Comparison of ENCODE assay signal across 19 mouse cellular contexts in the genomic region with DNA sequence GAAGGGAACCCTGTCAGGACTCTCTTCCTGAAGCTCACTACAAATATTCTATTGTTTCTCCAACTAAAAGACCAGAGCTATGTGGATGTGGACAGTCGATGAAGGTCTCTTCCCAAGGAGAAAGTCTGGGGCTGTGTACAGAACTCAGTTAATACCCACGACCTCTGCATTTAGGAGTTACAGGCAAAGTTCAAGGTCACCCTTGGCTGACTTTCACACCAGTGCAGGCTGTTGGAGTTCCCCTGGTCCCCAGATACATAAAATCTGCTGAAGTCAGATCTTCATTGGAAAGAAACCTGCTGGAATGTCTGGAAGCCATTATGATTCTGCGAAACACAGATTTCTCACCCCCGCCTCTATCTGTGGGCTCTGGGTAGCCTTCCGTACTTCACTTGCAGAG. TPM values are rescaled to one million over a fixed set of nuclear protein-coding genes. Genes with fewer than 3 reads are reported as not detected.
A peak's percentile ranks its signal among the peaks of the same experiment; 100 is the strongest.
DNase-seq lines count a peak whose midpoint lies in the region; ATAC-seq and TF ChIP-seq lines count a peak whose summit lies in the region.
"Had no signal": no experiment of that assay in that cellular context is flagged by ENCODE, and none has a peak within 500 bp of the region (broad histone marks: within the 10 kb centered on the region; RNA-seq: fewer than 3 reads in every experiment).

No protein-coding gene starts in this region.

- no peak for TF ChIP-seq CTCF in kidney, adult 2 months (conservative IDR thresholded peaks at IDR 0.05; ENCODE audit: insufficient read depth, insufficient read length, low read depth, low read length)

- peak overlapping the region; percentile 17 for H3K27ac ChIP-seq in heart, embryonic 10.5 days
- peak overlapping the region; percentile 77 for H3K27ac ChIP-seq in kidney, adult 2 months (ENCODE audit: insufficient read depth, low read depth, low read length)
- H3K27ac ChIP-seq in embryonic facial prominence, embryonic 15.5 days (replicated peaks): 0 out of 2 replicates have a peak overlapping the region, but pooled peaks have one; percentile 11
- H3K27ac ChIP-seq: kidney, postnatal 0 days; neural tube, embryonic 12.5 days had no signal

- peaks cover 35% of the 10 kb centered on the region for H3K4me1 ChIP-seq in heart, embryonic 10.5 days
- H3K4me1 ChIP-seq in kidney, adult 2 months (ENCODE audit: control insufficient read depth, insufficient read depth, low read length): peaks cover 23% of the 10 kb centered on the region
- peaks cover 48% of the 10 kb centered on the region for H3K4me1 ChIP-seq in embryonic facial prominence, embryonic 15.5 days

- no peak overlapping the region for H3K9ac ChIP-seq in embryonic facial prominence, embryonic 15.5 days
- H3K9ac ChIP-seq: neural tube, embryonic 12.5 days had no signal

- H3K4me2 ChIP-seq in embryonic facial prominence, embryonic 15.5 days (replicated peaks): no peak overlapping the region
- H3K4me2 ChIP-seq: neural tube, embryonic 12.5 days had no signal

- no peak for ATAC-seq in embryonic facial prominence, embryonic 15.5 days (ENCODE audit: insufficient number of reproducible peaks, low FRiP score, low TSS enrichment, low read depth)
- ATAC-seq: forebrain, embryonic 16.5 days; midbrain, embryonic 16.5 days had no signal

- H3K9me3 ChIP-seq in heart, embryonic 10.5 days: no peaks in the 10 kb centered on the region
- no peaks in the 10 kb centered on the region for H3K9me3 ChIP-seq in embryonic facial prominence, embryonic 15.5 days (replicated peaks)
- H3K9me3 ChIP-seq: G1E; neural tube, embryonic 12.5 days had no signal

- no peak for DNase-seq in heart, embryonic 10.5 days (ENCODE audit: low spot score)
- no peak for DNase-seq in heart, postnatal 14 days
- peak; percentile 36 for DNase-seq in kidney, adult 2 months
- DNase-seq in kidney, postnatal 10 days: no peak
- peak; percentile 59 for DNase-seq in ES-CJ7 (ENCODE audit: low read depth, low spot score)
- no peak for DNase-seq in ovary, postnatal 14 days (ENCODE audit: low spot score)
- no peak for DNase-seq in cerebellum, adult 18-20 months
- DNase-seq: adrenal gland, postnatal 36 days; B cell, adult 2 months; gastrocnemius, postnatal 10 days; left cerebral cortex, postnatal 4 days; lung, adult 2 months; thymus, postnatal 36 days had no signal

- no peaks in the 10 kb centered on the region for H3K36me3 ChIP-seq in heart, embryonic 10.5 days
- no peaks in the 10 kb centered on the region for H3K36me3 ChIP-seq in kidney, adult 2 months (ENCODE audit: control insufficient read depth, insufficient read depth, low read length)
- no peaks in the 10 kb centered on the region for H3K36me3 ChIP-seq in embryonic facial prominence, embryonic 15.5 days
- H3K36me3 ChIP-seq: neural tube, embryonic 12.5 days had no signal

- no peaks in the 10 kb centered on the region for H3K27me3 ChIP-seq in heart, embryonic 10.5 days (ENCODE audit: insufficient read depth, poor library complexity, severe bottlenecking)
- no peaks in the 10 kb centered on the region for H3K27me3 ChIP-seq in kidney, adult 2 months (replicated peaks; ENCODE audit: control insufficient read depth, insufficient read depth, low read length)
- no peaks in the 10 kb centered on the region for H3K27me3 ChIP-seq in embryonic facial prominence, embryonic 15.5 days
- H3K27me3 ChIP-seq: neural tube, embryonic 12.5 days had no signal

- WGBS in heart, embryonic 10.5 days: 73% methylated on average over 5 of the region's 5 CpGs
- WGBS in kidney, adult 2 months: 61% methylated on average over 5 of the region's 5 CpGs
- 43% methylated on average over 5 of the region's 5 CpGs for WGBS in embryonic facial prominence, embryonic 15.5 days

- TF ChIP-seq POLR2A in kidney, adult 2 months (IDR thresholded peaks at IDR 0.05; ENCODE audit: low read depth, low read length): no peak

- no peak overlapping the region for H3K4me3 ChIP-seq in heart, embryonic 10.5 days
- H3K4me3 ChIP-seq in kidney, adult 2 months (ENCODE audit: insufficient read depth, low read depth, low read length): no peak overlapping the region
- no peak overlapping the region for H3K4me3 ChIP-seq in embryonic facial prominence, embryonic 15.5 days (replicated peaks)
- H3K4me3 ChIP-seq: neural tube, embryonic 12.5 days had no signal

- intact Hi-C loops in heart, postnatal 14 days (cut with DNase I): no loop called here

RNA-seq across cellular contexts. Expression of a gene that starts 44.5 kb away (rescaled TPM):
- polyA plus RNA-seq in heart, embryonic 10.5 days (2016; fragmentation: Nextera tagmentation; extraction: Ambion mirVana): 27.8 and 30.4 TPM in 2 replicates
- 10 to 100 TPM; 46.4 to 46.8 TPM for total RNA-seq in heart, postnatal 14 days (2021)
- polyA plus RNA-seq in kidney, adult 2 months (2012; rRNA removed): 9.4 and 10.0 TPM in 2 replicates
- 56.1 and 56.6 TPM in 2 replicates for polyA plus RNA-seq in embryonic facial prominence, embryonic 15.5 days (2015; fragmentation: Nextera tagmentation; extraction: Ambion mirVana)

RNA-seq across cellular contexts. Expression of a gene that starts 45.3 kb away (rescaled TPM):
- polyA plus RNA-seq in heart, embryonic 10.5 days (2016; fragmentation: Nextera tagmentation; extraction: Ambion mirVana): 21.2 and 26.1 TPM in 2 replicates
- 10 to 100 TPM; 28.4 to 31.5 TPM for total RNA-seq in heart, postnatal 14 days (2021)
- polyA plus RNA-seq in kidney, adult 2 months (2012; rRNA removed): 22.2 and 26.0 TPM in 2 replicates
- polyA plus RNA-seq in embryonic facial prominence, embryonic 15.5 days (2015; fragmentation: Nextera tagmentation; extraction: Ambion mirVana): 47.7 and 55.5 TPM in 2 replicates

Comparison
In these comparisons a context has a peak if more than half of its experiments do, and no peak if none do; other contexts are left out.
1. DNase-seq: peak in kidney, adult 2 months (single experiment) and ES-CJ7 (single experiment); none in heart, embryonic 10.5 days (single experiment), heart, postnatal 14 days (0 of 2), kidney, postnatal 10 days (single experiment), ovary, postnatal 14 days (single experiment) and cerebellum, adult 18-20 months (0 of 2).
2. H3K27ac ChIP-seq: peak in every context shown above with its lines; median percentile 77 in kidney, adult 2 months; 17 in heart, embryonic 10.5 days; 11 in embryonic facial prominence, embryonic 15.5 days.